ENCODE assay signal across 8 mouse cellular contexts in genomic region chr17:32951441-32951840, GRCm38 (mm10). TPM values are rescaled to one million over a fixed set of nuclear protein-coding genes. Genes with fewer than 3 reads are reported as not detected.
DNase-seq lines count a peak whose midpoint lies in the region; ATAC-seq and TF ChIP-seq lines count a peak whose summit lies in the region.

No protein-coding gene starts in this region.

- no peak overlapping the region for H3K27ac ChIP-seq in heart, embryonic 11.5 days (ENCODE audit: low read depth, low read length)
- no peak overlapping the region for H3K27ac ChIP-seq in embryonic facial prominence, embryonic 14.5 days (replicated peaks; ENCODE audit: low read depth, low read length)
- no peak overlapping the region for H3K27ac ChIP-seq in midbrain, postnatal 0 days (ENCODE audit: low read depth, low read length)

- H3K4me2 ChIP-seq in heart, embryonic 11.5 days = no peak overlapping the region
- H3K4me2 ChIP-seq in embryonic facial prominence, embryonic 14.5 days (ENCODE audit: low read depth, low read length) = no peak overlapping the region
- H3K4me2 ChIP-seq in midbrain, postnatal 0 days (ENCODE audit: low read depth, low read length, poor library complexity, severe bottlenecking) = no peak overlapping the region

- WGBS in heart, embryonic 11.5 days (ENCODE audit: insufficient replicate concordance) = 26% methylated on average over 16 of the region's 16 CpGs
- 31% methylated on average over 15 of the region's 16 CpGs for WGBS in embryonic facial prominence, embryonic 14.5 days
- WGBS in midbrain, postnatal 0 days = 40% methylated on average over 16 of the region's 16 CpGs

- no peak overlapping the region for H3K9ac ChIP-seq in heart, embryonic 11.5 days (ENCODE audit: low read depth, low read length)
- no peak overlapping the region for H3K9ac ChIP-seq in embryonic facial prominence, embryonic 14.5 days (ENCODE audit: low read depth, low read length)
- no peak overlapping the region for H3K9ac ChIP-seq in midbrain, postnatal 0 days (replicated peaks; ENCODE audit: low read length, poor library complexity, severe bottlenecking)

- ATAC-seq in heart, embryonic 11.5 days (replicated peaks; ENCODE audit: insufficient number of reproducible peaks, low FRiP score, low TSS enrichment) = no peak
- no peak for ATAC-seq in embryonic facial prominence, embryonic 14.5 days (ENCODE audit: low read depth)
- ATAC-seq in midbrain, postnatal 0 days (ENCODE audit: low FRiP score) = no peak

- H3K27me3 ChIP-seq in heart, embryonic 11.5 days (ENCODE audit: control insufficient read depth, insufficient read depth, low read length) = no peaks in the 10 kb centered on the region
- H3K27me3 ChIP-seq in embryonic facial prominence, embryonic 14.5 days (replicated peaks; ENCODE audit: control insufficient read depth, insufficient read depth, low read length) = no peaks in the 10 kb centered on the region
- H3K27me3 ChIP-seq in midbrain, postnatal 0 days (ENCODE audit: insufficient read depth, low read length) = no peaks in the 10 kb centered on the region

- H3K9me3 ChIP-seq in heart, embryonic 11.5 days (replicated peaks; ENCODE audit: control insufficient read depth, low read length) = no peaks in the 10 kb centered on the region
- H3K9me3 ChIP-seq in embryonic facial prominence, embryonic 14.5 days (ENCODE audit: control insufficient read depth, low read length) = no peaks in the 10 kb centered on the region
- H3K9me3 ChIP-seq in midbrain, postnatal 0 days (ENCODE audit: low read length) = no peaks in the 10 kb centered on the region

- H3K4me3 ChIP-seq in heart, embryonic 11.5 days (ENCODE audit: low read depth, low read length) = no peak overlapping the region
- no peak overlapping the region for H3K4me3 ChIP-seq in embryonic facial prominence, embryonic 14.5 days (ENCODE audit: low read depth, low read length)
- H3K4me3 ChIP-seq in midbrain, postnatal 0 days (ENCODE audit: low read depth, low read length) = no peak overlapping the region

- DNase-seq in heart, adult 11 months = peak; percentile 96
- DNase-seq in adrenal gland, postnatal 4 days (ENCODE audit: low spot score in 2 of 2) = peak; percentile 59 to 79
- peak; percentile 68 for DNase-seq in embryonic facial prominence, embryonic 14.5 days (ENCODE audit: low spot score)
- peak; percentile 88 for DNase-seq in heart, postnatal 4 days
- DNase-seq in left cerebral cortex, adult 8-10 months (ENCODE audit: low spot score in 2 of 2) = peak; percentile 57 to 78
- peak; percentile 41 for DNase-seq in midbrain, postnatal 0 days (ENCODE audit: low spot score)
- peak; percentile 58 to 88 for DNase-seq in spleen, postnatal 10 days (ENCODE audit: low spot score in 2 of 2)

- peak; percentile 71 for TF ChIP-seq CTCF in midbrain, postnatal 0 days (IDR thresholded peaks at IDR 0.05)

- no peaks in the 10 kb centered on the region for H3K36me3 ChIP-seq in heart, embryonic 11.5 days (ENCODE audit: control insufficient read depth, insufficient read depth, low read length)
- no peaks in the 10 kb centered on the region for H3K36me3 ChIP-seq in embryonic facial prominence, embryonic 14.5 days (ENCODE audit: control insufficient read depth, insufficient read depth, low read length)
- H3K36me3 ChIP-seq in midbrain, postnatal 0 days (ENCODE audit: insufficient read depth, low read length) = no peaks in the 10 kb centered on the region

- H3K4me1 ChIP-seq in heart, embryonic 11.5 days (ENCODE audit: control insufficient read depth, insufficient read depth, low read length) = peaks cover 8% of the 10 kb centered on the region
- H3K4me1 ChIP-seq in embryonic facial prominence, embryonic 14.5 days (ENCODE audit: control insufficient read depth, insufficient read depth, low read length) = 0 out of 2 replicates have a peak, but pooled peaks cover 5% of the 10 kb centered on the region
- no peaks in the 10 kb centered on the region; the same call in 1 of the 2 replicates for H3K4me1 ChIP-seq in midbrain, postnatal 0 days (ENCODE audit: insufficient read depth, low read length)

RNA-seq across cellular contexts. Expression of gene Cyp4f13, which starts 4.2 kb away (rescaled TPM):
- polyA plus RNA-seq in heart, embryonic 11.5 days (2014; fragmentation: Nextera tagmentation; extraction: Ambion mirVana) = 7.4 and 9.0 TPM in 2 replicates
- 10 to 100 TPM; 71.3 to 72.6 TPM for total RNA-seq in adrenal gland, postnatal 4 days (2021)
- 11.6 and 12.8 TPM in 2 replicates for polyA plus RNA-seq in embryonic facial prominence, embryonic 14.5 days (2014; fragmentation: Nextera tagmentation; extraction: Ambion mirVana)
- total RNA-seq in heart, postnatal 4 days (2021) = 10 to 100 TPM; 10.9 to 12.4 TPM
- 10 to 100 TPM; 20.5 to 22.6 (median 22.5) TPM for total RNA-seq in left cerebral cortex, adult 8-10 months (2022)
- 8.9 and 15.1 TPM in 2 replicates for total RNA-seq in midbrain, postnatal 0 days (2014; rRNA removed)
- 8.0 and 8.7 TPM in 2 replicates for polyA plus RNA-seq in midbrain, postnatal 0 days (2015; fragmentation: Nextera tagmentation; extraction: Ambion mirVana)

RNA-seq across cellular contexts. Expression of gene Zfp472, which starts 14.2 kb away (rescaled TPM):
- 5.9 and 7.4 TPM in 2 replicates for polyA plus RNA-seq in heart, embryonic 11.5 days (2014; fragmentation: Nextera tagmentation; extraction: Ambion mirVana)
- total RNA-seq in adrenal gland, postnatal 4 days (2021) = 1 to 10 TPM; 8.4 TPM
- polyA plus RNA-seq in embryonic facial prominence, embryonic 14.5 days (2014; fragmentation: Nextera tagmentation; extraction: Ambion mirVana) = 9.0 and 11.3 TPM in 2 replicates
- 1 to 10 TPM; 4.9 to 5.0 TPM for total RNA-seq in heart, postnatal 4 days (2021)
- 1 to 10 TPM; 4.8 to 7.0 (median 5.9) TPM for total RNA-seq in left cerebral cortex, adult 8-10 months (2022)
- total RNA-seq in midbrain, postnatal 0 days (2014; rRNA removed) = 4.2 and 5.7 TPM in 2 replicates
- 6.1 TPM in 2 replicates for polyA plus RNA-seq in midbrain, postnatal 0 days (2015; fragmentation: Nextera tagmentation; extraction: Ambion mirVana)

RNA-seq across cellular contexts. Expression of gene Cyp4f14, which starts 34.3 kb away (rescaled TPM):
- polyA plus RNA-seq in heart, embryonic 11.5 days (2014; fragmentation: Nextera tagmentation; extraction: Ambion mirVana) = not detected in 2 replicates
- total RNA-seq in adrenal gland, postnatal 4 days (2021) = 1 to 10 TPM; 3.1 to 3.3 TPM
- polyA plus RNA-seq in embryonic facial prominence, embryonic 14.5 days (2014; fragmentation: Nextera tagmentation; extraction: Ambion mirVana) = not detected in 2 replicates
- total RNA-seq in heart, postnatal 4 days (2021) = not detected
- total RNA-seq in left cerebral cortex, adult 8-10 months (2022) = 1 to 10 TPM; 4.5 to 7.7 (median 6.4) TPM
- 1.2 TPM in 2 replicates for total RNA-seq in midbrain, postnatal 0 days (2014; rRNA removed)
- 0.56 and 0.77 TPM in 2 replicates for polyA plus RNA-seq in midbrain, postnatal 0 days (2015; fragmentation: Nextera tagmentation; extraction: Ambion mirVana)

RNA-seq across cellular contexts. Expression of gene Zfp952, which starts 41.5 kb away (rescaled TPM):
- 8.8 and 11.3 TPM in 2 replicates for polyA plus RNA-seq in heart, embryonic 11.5 days (2014; fragmentation: Nextera tagmentation; extraction: Ambion mirVana)
- total RNA-seq in adrenal gland, postnatal 4 days (2021) = 10 to 100 TPM; 13.5 to 13.7 TPM
- polyA plus RNA-seq in embryonic facial prominence, embryonic 14.5 days (2014; fragmentation: Nextera tagmentation; extraction: Ambion mirVana) = 9.4 and 10.7 TPM in 2 replicates
- total RNA-seq in heart, postnatal 4 days (2021) = 1 to 10 TPM; 7.2 to 7.8 TPM
- 10 to 100 TPM; 15.0 to 16.7 (median 15.9) TPM for total RNA-seq in left cerebral cortex, adult 8-10 months (2022)
- 9.9 and 15.7 TPM in 2 replicates for total RNA-seq in midbrain, postnatal 0 days (2014; rRNA removed)
- polyA plus RNA-seq in midbrain, postnatal 0 days (2015; fragmentation: Nextera tagmentation; extraction: Ambion mirVana) = 12.1 TPM in 2 replicates

RNA-seq across cellular contexts. Expression of gene Zfp870, which starts 60.0 kb away (rescaled TPM):
- polyA plus RNA-seq in heart, embryonic 11.5 days (2014; fragmentation: Nextera tagmentation; extraction: Ambion mirVana) = 4.8 and 5.9 TPM in 2 replicates
- 10 to 100 TPM; 11.1 to 12.6 TPM for total RNA-seq in adrenal gland, postnatal 4 days (2021)
- polyA plus RNA-seq in embryonic facial prominence, embryonic 14.5 days (2014; fragmentation: Nextera tagmentation; extraction: Ambion mirVana) = 8.7 and 8.9 TPM in 2 replicates
- 1 to 10 TPM; 6.7 to 7.6 TPM for total RNA-seq in heart, postnatal 4 days (2021)
- total RNA-seq in left cerebral cortex, adult 8-10 months (2022) = 10 to 100 TPM; 10.1 to 13.6 (median 10.4) TPM
- total RNA-seq in midbrain, postnatal 0 days (2014; rRNA removed) = 6.7 and 8.1 TPM in 2 replicates
- 4.9 and 5.8 TPM in 2 replicates for polyA plus RNA-seq in midbrain, postnatal 0 days (2015; fragmentation: Nextera tagmentation; extraction: Ambion mirVana)

Comparison
In these comparisons a context has a peak if more than half of its experiments do, and no peak if none do; other contexts are left out.
1. DNase-seq: peak in every context shown above with its lines; median percentile 96 in heart, adult 11 months; 88 in heart, postnatal 4 days; 73 in spleen, postnatal 10 days; 69 in adrenal gland, postnatal 4 days; 68 in embryonic facial prominence, embryonic 14.5 days; 68 in left cerebral cortex, adult 8-10 months; 41 in midbrain, postnatal 0 days.